Mouse (Mus musculus) E14TG2a.4 (cell line): Measurements from ENCODE around the gene Esd.
A peak's percentile ranks its signal among the peaks of the same experiment; 100 is the strongest.

ENCODE experiments used
- H3K27me3 ChIP-seq: 2 replicates; pipeline ENCODE4 v1.6.1; 2014; ENCODE audit warnings: low read length, control low read depth; ENCODE audit not compliant: insufficient read depth
- H3K36me3 ChIP-seq: 2 replicates; pipeline ENCODE4 v1.6.1; 2014; ENCODE audit warnings: low read length, control low read depth; ENCODE audit not compliant: insufficient read depth
- H3K4me1 ChIP-seq: replicated peaks from 2 replicates; pipeline ENCODE4 v1.6.1; 2014; ENCODE audit warnings: low read depth, low read length, control low read depth
- H3K4me3 ChIP-seq: replicated peaks from 2 replicates; pipeline ENCODE4 v1.5.1; 2014; ENCODE audit warnings: mild to moderate bottlenecking, low read length
- H3K9me3 ChIP-seq: 2 replicates; pipeline ENCODE4 v1.6.1; 2014; ENCODE audit warnings: low read length, control low read depth
- CTCF ChIP-seq: conservative IDR thresholded peaks from 2 replicates; pipeline ENCODE4 v1.5.1; 2014; ENCODE audit warnings: low read length
- NANOG ChIP-seq: IDR thresholded peaks from 2 replicates; pipeline ENCODE4 v1.6.1; 2014; ENCODE audit warnings: borderline replicate concordance, low read length, mixed read lengths
- POU5F1 ChIP-seq: IDR thresholded peaks from 2 replicates; pipeline ENCODE4 v1.6.1; 2014; ENCODE audit warnings: low read length, borderline replicate concordance

Gene Esd

GRCm38 (mm10) chr14:74732079-74732783, at the start of gene Esd:
Gene Esd (plus strand): TSS chr14:74732297.
- peaks cover 18% of the 10 kb centered on the region for H3K4me1 ChIP-seq
- TF ChIP-seq POU5F1 (no peak), CTCF (no peak), NANOG (no peak)
- H3K27me3 ChIP-seq, result no peaks in the 10 kb centered on the region

DNA sequence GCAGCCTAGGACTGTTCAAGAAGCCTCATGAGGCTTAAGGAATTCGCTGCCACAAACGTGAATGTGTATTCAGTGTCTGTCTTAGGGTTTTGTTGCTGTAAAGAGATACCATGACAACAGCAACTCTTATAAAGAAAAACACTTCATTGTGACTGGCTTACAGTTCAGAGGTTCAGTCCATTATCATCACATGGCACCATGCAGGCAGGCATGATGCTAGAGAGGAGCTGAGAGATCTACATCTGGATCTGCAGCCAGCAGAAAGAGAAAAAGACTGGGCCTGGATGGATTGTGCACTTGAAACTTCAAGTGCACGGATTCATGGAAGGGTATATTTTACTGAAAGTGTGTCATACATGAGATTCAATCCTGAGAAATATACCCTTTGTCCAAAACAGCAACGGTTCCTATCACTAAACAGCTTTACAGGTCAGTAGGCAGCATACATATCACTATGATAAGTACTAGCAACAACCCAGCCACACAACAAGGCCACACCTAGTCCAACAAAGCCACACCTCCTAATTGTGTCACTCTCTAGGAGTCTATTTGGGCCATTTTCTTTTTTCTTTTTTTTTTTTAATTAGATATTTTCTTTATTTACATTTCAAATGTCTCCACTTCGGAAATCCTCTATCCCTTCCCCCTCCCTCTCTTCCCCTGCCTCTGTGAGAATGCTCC, 47.7 kb upstream of the Esd start:
- no peak overlapping the region for H3K4me3 ChIP-seq
- TF ChIP-seq CTCF, result no peak
- no peak for TF ChIP-seq NANOG
- TF ChIP-seq POU5F1, result no peak
- no peaks in the 10 kb centered on the region for H3K4me1 ChIP-seq
- H3K36me3 ChIP-seq, result no peaks in the 10 kb centered on the region
- H3K27me3 ChIP-seq, result no peaks in the 10 kb centered on the region
- no peaks in the 10 kb centered on the region for H3K9me3 ChIP-seq

More at GRCm38 (mm10) chr14:74732079-74732783, at the start of gene Esd:
- Histone ChIP-seq H3K4me3 (peak within 1 kb of the TSS; percentile 81), H3K9me3 (no peaks in the 10 kb centered on the region), H3K36me3 (peaks cover 9% of the 10 kb centered on the region)

DNA sequence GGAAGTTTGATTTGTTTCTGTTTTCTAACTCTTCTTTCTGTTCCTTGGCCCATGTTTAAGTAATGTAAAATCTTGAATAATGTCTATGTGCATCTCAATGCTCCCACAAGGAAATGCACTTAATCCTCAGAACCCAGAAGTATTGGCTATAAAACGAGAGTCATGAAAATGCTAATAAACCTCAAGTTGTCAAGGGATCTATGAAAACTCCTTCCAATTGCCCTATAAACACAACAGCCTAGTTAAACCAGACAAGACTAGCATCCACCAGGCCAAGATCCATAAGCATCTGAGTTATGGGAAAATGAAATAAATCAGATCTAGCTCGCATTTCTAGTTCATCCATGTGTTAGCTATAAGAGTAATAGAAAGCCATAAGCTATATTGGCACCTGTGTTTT, 40.1 kb upstream of the Esd start:
- Histone ChIP-seq H3K27me3 (no peaks in the 10 kb centered on the region), H3K4me1 (no peaks in the 10 kb centered on the region), H3K4me3 (no peak overlapping the region), H3K36me3 (no peaks in the 10 kb centered on the region), H3K9me3 (peaks cover 12% of the 10 kb centered on the region)
- TF ChIP-seq CTCF, result no peak
- no peak for TF ChIP-seq NANOG
- no peak for TF ChIP-seq POU5F1

GRCm38 (mm10) chr14:74696766-74697165, 35.3 kb upstream of the Esd start:
- no peaks in the 10 kb centered on the region for H3K27me3 ChIP-seq
- no peak overlapping the region for H3K4me3 ChIP-seq
- peaks cover 12% of the 10 kb centered on the region for H3K9me3 ChIP-seq
- no peaks in the 10 kb centered on the region for H3K36me3 ChIP-seq
- TF ChIP-seq NANOG, result no peak
- TF ChIP-seq POU5F1, result no peak
- no peak for TF ChIP-seq CTCF
- H3K4me1 ChIP-seq, result no peaks in the 10 kb centered on the region

- Histone ChIP-seq H3K36me3 (no peaks in the 10 kb centered on the region), H3K27me3 (no peaks in the 10 kb centered on the region), H3K4me3 (no peak overlapping the region), H3K4me1 (no peaks in the 10 kb centered on the region), H3K9me3 (peaks cover 12% of the 10 kb centered on the region)
- TF ChIP-seq CTCF (no peak), POU5F1 (no peak), NANOG (no peak)
Observed at GRCm38 (mm10) chr14:74697432-74697831, 34.7 kb upstream of the Esd start.

GRCm38 (mm10) chr14:74699241-74699640, 32.9 kb upstream of the Esd start:
- no peaks in the 10 kb centered on the region for H3K4me1 ChIP-seq
- no peak for TF ChIP-seq CTCF
- no peak for TF ChIP-seq POU5F1
- no peak for TF ChIP-seq NANOG
- no peak overlapping the region for H3K4me3 ChIP-seq
- no peaks in the 10 kb centered on the region for H3K36me3 ChIP-seq
- H3K9me3 ChIP-seq, result peaks cover 12% of the 10 kb centered on the region
- H3K27me3 ChIP-seq, result no peaks in the 10 kb centered on the region

DNA sequence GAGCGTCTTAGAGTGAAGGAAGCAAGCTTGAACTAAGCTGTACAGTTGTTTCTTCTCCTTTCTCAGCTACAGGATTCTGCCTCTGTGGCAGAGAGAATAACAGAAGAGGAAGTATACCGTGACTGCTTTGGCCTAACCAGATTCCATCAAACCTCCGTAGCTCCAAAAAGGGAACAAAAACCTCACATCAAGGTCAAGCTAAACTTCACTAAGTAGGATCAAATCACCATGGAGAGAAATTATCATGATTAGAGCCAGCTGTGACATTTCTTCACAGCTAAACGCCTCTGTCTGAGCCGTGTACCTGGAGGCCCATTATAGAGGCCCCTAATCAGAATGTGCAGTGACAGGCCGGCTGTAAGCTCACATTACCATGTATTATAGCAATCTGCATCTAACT, 28.2 kb upstream of the Esd start:
- Histone ChIP-seq H3K4me1 (no peaks in the 10 kb centered on the region), H3K9me3 (no peaks in the 10 kb centered on the region), H3K36me3 (no peaks in the 10 kb centered on the region), H3K27me3 (no peaks in the 10 kb centered on the region), H3K4me3 (no peak overlapping the region)
- TF ChIP-seq CTCF (no peak), POU5F1 (no peak), NANOG (no peak)

- H3K4me3 ChIP-seq, result no peak overlapping the region
- H3K4me1 ChIP-seq, result no peaks in the 10 kb centered on the region
- H3K9me3 ChIP-seq, result no peaks in the 10 kb centered on the region
- no peak for TF ChIP-seq NANOG
- TF ChIP-seq CTCF, result peak; percentile 36
- no peak for TF ChIP-seq POU5F1
- no peaks in the 10 kb centered on the region for H3K27me3 ChIP-seq
- no peaks in the 10 kb centered on the region for H3K36me3 ChIP-seq
Observed at GRCm38 (mm10) chr14:74709054-74709453, 23.0 kb upstream of the Esd start.

- Histone ChIP-seq H3K4me1 (no peaks in the 10 kb centered on the region), H3K27me3 (no peaks in the 10 kb centered on the region), H3K9me3 (no peaks in the 10 kb centered on the region), H3K36me3 (no peaks in the 10 kb centered on the region), H3K4me3 (no peak overlapping the region)
- no peak for TF ChIP-seq NANOG
- TF ChIP-seq POU5F1, result no peak
- TF ChIP-seq CTCF, result no peak
Observed at GRCm38 (mm10) chr14:74723541-74723940, 8.6 kb upstream of the Esd start.
